Mouse (Mus musculus): ENCODE measurements around the gene Arl16. TPM values are rescaled to one million over a fixed set of nuclear protein-coding genes. Genes with fewer than 3 reads are reported as not detected.

Gene Arl16
- polyA plus RNA-seq, 1 experiment from 2014 or later, result 36.4 TPM

Other genes with a start within 250 kb of the Arl16 start
- gene Bahcc1, start 234.7 kb downstream of the Arl16 start, polyA plus RNA-seq (2015; fragmentation: Nextera tagmentation; extraction: Ambion mirVana), result 4.4 and 5.2 TPM in 2 replicates
- 1,234 and 1,290 TPM in 2 replicates for gene Actg1, start 119.1 kb downstream of the Arl16 start, polyA plus RNA-seq (2015; fragmentation: Nextera tagmentation; extraction: Ambion mirVana)
- 0.31 and 0.50 TPM in 2 replicates for gene Fscn2, start 106.1 kb downstream of the Arl16 start, polyA plus RNA-seq (2015; fragmentation: Nextera tagmentation; extraction: Ambion mirVana)
- 29.1 and 33.5 TPM in 2 replicates for gene Faap100, start 88.8 kb downstream of the Arl16 start, polyA plus RNA-seq (2015; fragmentation: Nextera tagmentation; extraction: Ambion mirVana)
- 28.2 and 28.3 TPM in 2 replicates for gene Nploc4, start 29.9 kb downstream of the Arl16 start, polyA plus RNA-seq (2015; fragmentation: Nextera tagmentation; extraction: Ambion mirVana)
- not detected in 2 replicates for gene Tspan10, start 25.0 kb downstream of the Arl16 start, polyA plus RNA-seq (2015; fragmentation: Nextera tagmentation; extraction: Ambion mirVana)
- not detected in 2 replicates for gene Pde6g, start 14.1 kb downstream of the Arl16 start, polyA plus RNA-seq (2015; fragmentation: Nextera tagmentation; extraction: Ambion mirVana)
- 14.2 and 16.6 TPM in 2 replicates for gene Oxld1, start 9.5 kb downstream of the Arl16 start, polyA plus RNA-seq (2015; fragmentation: Nextera tagmentation; extraction: Ambion mirVana)
- 19.1 and 21.1 TPM in 2 replicates for gene Ccdc137, start 9.5 kb downstream of the Arl16 start, polyA plus RNA-seq (2015; fragmentation: Nextera tagmentation; extraction: Ambion mirVana)
- gene Mrpl12, start 17.0 kb upstream of the Arl16 start, polyA plus RNA-seq (2015; fragmentation: Nextera tagmentation; extraction: Ambion mirVana), result 212 and 228 TPM in 2 replicates
- gene Slc25a10, start 24.2 kb upstream of the Arl16 start, polyA plus RNA-seq (2015; fragmentation: Nextera tagmentation; extraction: Ambion mirVana), result 42.9 and 43.2 TPM in 2 replicates
- 2.1 and 2.4 TPM in 2 replicates for gene Gcgr, start 63.1 kb upstream of the Arl16 start, polyA plus RNA-seq (2015; fragmentation: Nextera tagmentation; extraction: Ambion mirVana)
- gene Mcrip1, start 82.1 kb upstream of the Arl16 start, polyA plus RNA-seq (2015; fragmentation: Nextera tagmentation; extraction: Ambion mirVana), result 134 and 140 TPM in 2 replicates
- not detected in 2 replicates for gene Ppp1r27, start 83.5 kb upstream of the Arl16 start, polyA plus RNA-seq (2015; fragmentation: Nextera tagmentation; extraction: Ambion mirVana)
- 427 and 448 TPM in 2 replicates for gene P4hb, start 105.6 kb upstream of the Arl16 start, polyA plus RNA-seq (2015; fragmentation: Nextera tagmentation; extraction: Ambion mirVana)
- 435 and 436 TPM in 2 replicates for gene Arhgdia, start 114.0 kb upstream of the Arl16 start, polyA plus RNA-seq (2015; fragmentation: Nextera tagmentation; extraction: Ambion mirVana)
- 253 and 284 TPM in 2 replicates for gene Alyref, start 130.8 kb upstream of the Arl16 start, polyA plus RNA-seq (2015; fragmentation: Nextera tagmentation; extraction: Ambion mirVana)
- gene Anapc11, start 130.8 kb upstream of the Arl16 start, polyA plus RNA-seq (2015; fragmentation: Nextera tagmentation; extraction: Ambion mirVana), result 174 and 199 TPM in 2 replicates
- gene Npb, start 140.9 kb upstream of the Arl16 start, polyA plus RNA-seq (2015; fragmentation: Nextera tagmentation; extraction: Ambion mirVana), result 14.9 and 18.6 TPM in 2 replicates
- 71.8 and 90.4 TPM in 2 replicates for gene Pcyt2, start 150.3 kb upstream of the Arl16 start, polyA plus RNA-seq (2015; fragmentation: Nextera tagmentation; extraction: Ambion mirVana)
- 17.7 and 20.4 TPM in 2 replicates for gene Sirt7, start 157.6 kb upstream of the Arl16 start, polyA plus RNA-seq (2015; fragmentation: Nextera tagmentation; extraction: Ambion mirVana)
- gene Mafg, start 166.0 kb upstream of the Arl16 start, polyA plus RNA-seq (2015; fragmentation: Nextera tagmentation; extraction: Ambion mirVana), result 18.1 and 19.9 TPM in 2 replicates
- 22.2 and 23.5 TPM in 2 replicates for gene Pycr1, start 176.2 kb upstream of the Arl16 start, polyA plus RNA-seq (2015; fragmentation: Nextera tagmentation; extraction: Ambion mirVana)
- gene Myadml2, start 180.6 kb upstream of the Arl16 start, polyA plus RNA-seq (2015; fragmentation: Nextera tagmentation; extraction: Ambion mirVana), result 13.0 and 13.9 TPM in 2 replicates
- gene Notum, start 193.6 kb upstream of the Arl16 start, polyA plus RNA-seq (2015; fragmentation: Nextera tagmentation; extraction: Ambion mirVana), result 2.3 and 2.7 TPM in 2 replicates
- gene Aspscr1, start 205.4 kb upstream of the Arl16 start, polyA plus RNA-seq (2015; fragmentation: Nextera tagmentation; extraction: Ambion mirVana), result 105 and 109 TPM in 2 replicates
- gene Cenpx, start 246.1 kb upstream of the Arl16 start, polyA plus RNA-seq (2015; fragmentation: Nextera tagmentation; extraction: Ambion mirVana), result 120 and 122 TPM in 2 replicates
- 27.8 and 28.1 TPM in 2 replicates for gene Lrrc45, start 246.3 kb upstream of the Arl16 start, polyA plus RNA-seq (2015; fragmentation: Nextera tagmentation; extraction: Ambion mirVana)

All from heart, embryonic 13.5 days (tissue).